Mouse (Mus musculus) cerebellum, adult 2 months (tissue): ENCODE measurements around the gene Ldlrad3. TPM values are rescaled to one million over a fixed set of nuclear protein-coding genes. Genes with fewer than 3 reads are reported as not detected.

Source experiments
- DNase-seq, 2 experiments: peaks; one replicate each; pipeline ENCODE4 v3.0.0; 2021
- H3K27ac ChIP-seq: fragments of 200-500 bp; 2 replicates; pipeline ENCODE4 v1.5.1; 2012; ENCODE audit warnings: low read length, control low read depth, inconsistent platforms; ENCODE audit not compliant: insufficient read depth
- H3K27me3 ChIP-seq: fragments of 200-500 bp; 2 replicates; pipeline ENCODE4 v1.6.1; 2012; ENCODE audit warnings: inconsistent platforms, mild to moderate bottlenecking, low read length, moderate library complexity; ENCODE audit not compliant: control insufficient read depth, insufficient read depth
- H3K4me1 ChIP-seq: fragments of 200-500 bp; 2 replicates; pipeline ENCODE4 v1.6.1; 2011; ENCODE audit warnings: low read length; ENCODE audit not compliant: control insufficient read depth, insufficient read depth
- H3K4me3 ChIP-seq: fragments of 200-500 bp; replicated peaks from 2 replicates; pipeline ENCODE3; 2011; ENCODE audit warnings: mild to moderate bottlenecking, low read depth, low read length, control low read depth; ENCODE audit not compliant: insufficient read depth
- CTCF ChIP-seq: fragments of 200-500 bp; IDR thresholded peaks from 2 replicates; pipeline ENCODE4 v1.5.1; 2011; ENCODE audit warnings: low read depth, mild to moderate bottlenecking, control low read depth, low read length, moderate library complexity, borderline replicate concordance; ENCODE audit not compliant: insufficient read depth
- POLR2A ChIP-seq: fragments of 200-500 bp; IDR thresholded peaks from 2 replicates; pipeline ENCODE4 v1.6.1; 2011; ENCODE audit warnings: low read length, control low read depth, borderline replicate concordance; ENCODE audit not compliant: insufficient read depth
- WGBS: fragments of 180-500 bp; shearing (Covaris S2); methylation state at CpG from one replicate; pipeline ENCODE4 v1.1.7; 2018; 5-methylcytosine and 5-hydroxymethylcytosine counted together
- polyA plus RNA-seq: library from polyadenylated mRNA; depleted of rRNA; stranded (reverse); fragments of >200 nt; gene quantifications from 2 replicates; pipeline ENCODE4 v1.2.3, GENCODE M21; 2012; rRNA removed

Ldlrad3 gene
- polyA plus RNA-seq: 11.7 and 12.3 TPM in 2 replicates

GRCm38 (mm10) chr2:102185951-102186561, at the start of gene Ldlrad3:
Gene Ldlrad3 (minus strand): TSS chr2:102186385.
- under 1% methylated on average over 74 of the region's 77 CpGs for WGBS

GRCm38 (mm10) chr2:102231470-102231869, 45.3 kb upstream of the Ldlrad3 start:
- H3K4me1 ChIP-seq: no peaks in the 10 kb centered on the region
- TF ChIP-seq CTCF (no peak), POLR2A (no peak)
- no peak overlapping the region for H3K27ac ChIP-seq
- no peak for DNase-seq
- H3K4me3 ChIP-seq: no peak overlapping the region
- H3K27me3 ChIP-seq: no peaks in the 10 kb centered on the region
- WGBS: 25% methylated on average over 5 of the region's 5 CpGs

More at GRCm38 (mm10) chr2:102185951-102186561, at the start of gene Ldlrad3:
- Histone ChIP-seq H3K27me3 (no peaks in the 10 kb centered on the region), H3K27ac (peak within 1 kb of the TSS; percentile 68), H3K4me1 (peaks cover 4% of the 10 kb centered on the region; the same call in 1 of the 2 replicates), H3K4me3 (peak within 1 kb of the TSS; percentile 93)
- DNase-seq: peak; percentile 88 to 91
- 0 out of 2 replicates have a peak, but pooled peaks have one; percentile 30 for TF ChIP-seq POLR2A
- no peak for TF ChIP-seq CTCF

- WGBS: 94% methylated on average over 2 of the region's 2 CpGs
- Histone ChIP-seq H3K4me1 (no peaks in the 10 kb centered on the region), H3K4me3 (no peak overlapping the region), H3K27ac (no peak overlapping the region), H3K27me3 (no peaks in the 10 kb centered on the region)
- TF ChIP-seq CTCF (no peak), POLR2A (no peak)
- no peak for DNase-seq
Observed at GRCm38 (mm10) chr2:102229126-102229525, 42.9 kb upstream of the Ldlrad3 start.

GRCm38 (mm10) chr2:102228331-102228730, 42.1 kb upstream of the Ldlrad3 start:
- no peaks in the 10 kb centered on the region for H3K4me1 ChIP-seq
- WGBS: 53% methylated on average over 5 of the region's 5 CpGs
- TF ChIP-seq CTCF (no peak), POLR2A (no peak)
- no peak overlapping the region for H3K4me3 ChIP-seq
- DNase-seq: no peak
- H3K27ac ChIP-seq: no peak overlapping the region
- H3K27me3 ChIP-seq: no peaks in the 10 kb centered on the region

- no peak overlapping the region for H3K4me3 ChIP-seq
- WGBS: 93% methylated on average over 8 of the region's 8 CpGs
- H3K4me1 ChIP-seq: no peaks in the 10 kb centered on the region
- TF ChIP-seq POLR2A (no peak), CTCF (no peak)
- no peak for DNase-seq
- H3K27ac ChIP-seq: no peak overlapping the region
- H3K27me3 ChIP-seq: no peaks in the 10 kb centered on the region
Observed at GRCm38 (mm10) chr2:102227839-102228238, 41.7 kb upstream of the Ldlrad3 start.

GRCm38 (mm10) chr2:102226274-102226673, 40.1 kb upstream of the Ldlrad3 start:
- TF ChIP-seq POLR2A: no peak
- no peak for TF ChIP-seq CTCF
- 81% methylated on average over 15 of the region's 15 CpGs for WGBS
- no peak for DNase-seq
- no peak overlapping the region for H3K27ac ChIP-seq
- no peaks in the 10 kb centered on the region for H3K27me3 ChIP-seq
- H3K4me1 ChIP-seq: no peaks in the 10 kb centered on the region
- H3K4me3 ChIP-seq: no peak overlapping the region

- no peak overlapping the region for H3K4me3 ChIP-seq
- peak in 1 of 2 experiments; percentile 10 for DNase-seq
- peaks cover 2% of the 10 kb centered on the region; the same call in 1 of the 2 replicates for H3K4me1 ChIP-seq
- 36% methylated on average over 11 of the region's 11 CpGs for WGBS
- H3K27me3 ChIP-seq: no peaks in the 10 kb centered on the region
- H3K27ac ChIP-seq: no peak overlapping the region; the same call in 1 of the 2 replicates
- no peak for TF ChIP-seq POLR2A
- no peak for TF ChIP-seq CTCF
Observed at GRCm38 (mm10) chr2:102223355-102224128, 37.4 kb upstream of the Ldlrad3 start.
